Mouse (Mus musculus): ENCODE measurements around the gene Ogdh.
A peak's percentile ranks its signal among the peaks of the same experiment; 100 is the strongest.

The Ogdh gene

GRCm38 (mm10) chr11:6296077-6296476 is 4.6 kb downstream of the Ogdh start:
- no peak for DNase-seq

GRCm38 (mm10) chr11:6299435-6299834 is 8.0 kb downstream of the Ogdh start:
- DNase-seq, result no peak

GRCm38 (mm10) chr11:6302793-6303192 is 11.4 kb downstream of the Ogdh start:
- DNase-seq, result no peak

- DNase-seq, result no peak
Observed at GRCm38 (mm10) chr11:6305943-6306430, 14.6 kb downstream of the Ogdh start.

DNA sequence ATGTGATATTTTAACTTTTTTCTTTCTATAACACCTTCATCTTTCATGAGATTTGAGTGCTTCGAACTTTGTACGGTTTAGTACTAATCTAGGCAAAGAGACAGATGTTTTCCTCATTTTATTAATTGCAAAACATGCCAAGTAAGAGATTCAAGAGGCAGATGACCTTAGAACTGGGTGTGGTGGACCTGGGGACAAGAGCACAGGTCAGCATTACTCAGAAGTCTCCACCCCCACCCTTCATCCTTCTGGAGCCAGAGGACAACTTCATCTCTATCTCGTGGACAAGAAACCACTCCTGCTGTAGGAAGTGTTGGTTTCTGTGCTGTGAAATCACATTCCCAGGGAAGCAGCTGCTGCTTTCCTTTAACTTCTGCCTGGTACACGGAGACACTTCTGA is 16.7 kb downstream of the Ogdh start:
- no peak for DNase-seq

GRCm38 (mm10) chr11:6313874-6314406 is 22.5 kb downstream of the Ogdh start:
- DNase-seq, result no peak

DNA sequence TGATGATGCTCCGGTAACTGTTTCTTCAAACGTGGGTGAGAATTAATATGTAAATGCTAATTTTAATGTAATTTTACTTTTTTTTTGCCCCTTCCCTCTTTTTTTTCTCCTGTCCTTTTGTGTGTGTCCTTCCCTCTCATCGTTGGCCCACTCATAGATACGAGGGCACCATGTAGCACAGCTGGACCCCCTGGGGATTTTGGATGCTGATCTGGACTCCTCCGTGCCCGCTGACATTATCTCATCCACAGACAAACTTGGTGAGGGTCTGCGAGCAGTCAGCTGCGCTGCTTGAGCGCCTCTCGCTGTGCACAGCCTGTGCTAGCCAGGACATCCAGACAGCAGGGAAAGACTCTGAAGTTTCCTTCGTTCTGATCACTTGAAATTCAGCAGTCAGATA is 25.4 kb downstream of the Ogdh start:
- DNase-seq, result no peak

DNA sequence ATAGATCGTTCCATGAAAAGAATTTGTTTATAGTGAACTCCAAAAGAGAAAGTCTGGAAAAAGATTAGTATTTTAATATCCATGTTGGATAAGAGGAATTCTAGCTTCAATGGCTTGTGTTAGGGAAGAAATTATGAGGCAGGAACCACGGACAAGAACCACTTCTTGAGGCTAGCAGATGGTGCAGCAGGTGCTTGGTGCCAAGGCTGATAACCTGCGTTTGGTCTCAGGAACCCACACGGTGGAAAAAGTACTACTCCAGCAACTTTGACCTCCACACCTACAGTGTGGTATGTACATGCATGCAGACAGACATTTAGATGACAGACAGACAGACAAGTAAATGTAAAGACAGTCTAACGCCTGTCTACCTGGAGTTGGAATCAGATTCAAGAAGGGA is 27.1 kb downstream of the Ogdh start:
- no peak for DNase-seq

DNA sequence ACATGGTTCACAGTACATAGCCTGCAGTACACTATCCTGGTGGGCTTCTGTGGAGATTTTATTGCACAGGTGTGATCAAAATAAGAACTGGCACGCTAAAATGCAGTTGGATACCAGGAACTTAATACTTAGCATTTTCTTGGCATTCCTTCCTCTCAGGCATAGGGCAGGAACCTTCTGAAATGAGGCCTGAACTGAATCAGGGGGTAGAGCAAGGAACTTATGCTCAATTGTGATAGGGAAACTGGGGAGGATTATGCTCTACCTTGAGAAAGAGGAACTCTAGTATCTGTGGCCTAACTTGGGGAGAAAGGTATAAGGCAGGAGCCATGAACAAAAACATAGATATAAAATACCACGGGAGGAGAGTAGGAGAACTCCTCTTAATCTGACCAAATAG is 27.9 kb downstream of the Ogdh start:
- no peak for DNase-seq

DNA sequence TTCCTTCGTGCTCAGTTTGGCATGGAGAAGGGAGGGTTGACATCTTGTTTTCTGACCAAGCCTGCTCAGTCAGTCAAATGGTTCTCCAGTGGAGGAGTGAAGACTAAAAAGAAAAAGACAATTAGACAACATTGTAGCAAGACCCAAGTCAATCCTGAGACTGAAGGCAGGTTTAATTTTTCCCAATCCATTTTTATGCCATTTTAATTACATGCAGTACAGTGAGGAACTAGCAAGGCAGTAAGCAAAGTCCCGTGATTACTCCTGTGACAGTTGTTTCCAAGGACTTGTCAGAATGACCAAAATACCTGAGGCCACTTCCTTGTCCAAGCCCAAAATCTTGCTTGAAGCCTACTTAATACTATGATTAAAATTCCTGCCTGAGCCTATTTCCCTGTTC is 30.7 kb downstream of the Ogdh start:
- no peak for DNase-seq

GRCm38 (mm10) chr11:6323348-6323747 is 31.9 kb downstream of the Ogdh start:
- no peak for DNase-seq

DNA sequence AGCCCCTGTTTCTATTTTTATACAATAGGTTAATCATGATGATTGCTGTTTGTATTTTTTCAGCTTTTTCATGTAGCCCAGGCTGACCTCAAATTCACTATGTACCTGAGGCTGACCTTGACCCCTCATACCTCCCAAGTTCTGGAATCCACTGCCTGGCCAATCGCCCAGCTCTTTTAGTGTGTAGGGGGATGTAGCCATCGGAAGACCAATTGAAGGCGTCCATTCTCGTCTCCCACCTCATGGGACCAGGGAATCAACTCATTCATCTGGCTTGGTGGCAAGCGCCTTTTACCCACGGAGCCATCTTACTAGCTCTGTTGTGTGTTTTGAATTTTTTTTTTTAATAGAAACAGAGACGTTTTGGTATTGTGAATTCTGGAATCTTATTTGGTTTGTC is 39.8 kb downstream of the Ogdh start:
- DNase-seq, result no peak

DNA sequence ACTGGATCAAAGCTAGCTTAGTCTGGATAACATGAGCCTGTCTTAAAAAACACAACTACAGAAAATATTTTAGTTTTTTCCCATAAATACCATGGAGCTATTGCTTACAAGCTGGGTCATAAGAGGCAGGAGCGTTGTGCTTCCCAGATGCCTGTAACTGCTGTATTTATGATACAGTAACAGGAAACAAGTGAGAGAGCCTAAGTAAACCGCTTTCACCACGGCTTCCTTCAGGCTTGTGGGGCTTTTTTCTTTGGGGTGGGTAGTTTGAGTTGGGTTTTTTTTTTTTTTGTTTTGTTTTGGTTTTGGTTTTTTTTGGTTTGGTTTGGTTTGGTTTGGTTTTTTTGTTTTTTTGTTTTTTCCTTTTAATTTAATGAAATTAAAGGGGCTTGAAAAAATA is 41.2 kb downstream of the Ogdh start:
- no peak for DNase-seq

DNA sequence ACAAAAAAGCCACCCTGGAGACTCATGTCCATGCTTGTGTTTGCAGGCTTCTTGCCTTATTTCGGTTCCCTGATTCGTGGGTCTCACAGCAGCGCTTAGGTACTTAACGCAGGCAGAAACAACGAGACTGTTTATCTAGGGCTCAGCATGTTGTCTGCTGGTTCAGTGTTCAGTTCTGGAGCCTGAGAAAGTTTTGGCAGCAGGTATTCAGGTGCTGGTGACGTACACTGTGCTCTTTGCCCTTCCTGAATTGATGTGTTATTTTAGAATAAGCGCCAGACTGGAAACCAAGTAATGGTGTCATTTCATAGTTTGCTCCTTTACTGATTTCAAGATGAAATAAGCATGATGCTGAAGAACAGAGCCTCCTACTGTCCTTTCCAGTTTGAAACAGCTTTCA is 42.0 kb downstream of the Ogdh start:
- no peak for DNase-seq

DNA sequence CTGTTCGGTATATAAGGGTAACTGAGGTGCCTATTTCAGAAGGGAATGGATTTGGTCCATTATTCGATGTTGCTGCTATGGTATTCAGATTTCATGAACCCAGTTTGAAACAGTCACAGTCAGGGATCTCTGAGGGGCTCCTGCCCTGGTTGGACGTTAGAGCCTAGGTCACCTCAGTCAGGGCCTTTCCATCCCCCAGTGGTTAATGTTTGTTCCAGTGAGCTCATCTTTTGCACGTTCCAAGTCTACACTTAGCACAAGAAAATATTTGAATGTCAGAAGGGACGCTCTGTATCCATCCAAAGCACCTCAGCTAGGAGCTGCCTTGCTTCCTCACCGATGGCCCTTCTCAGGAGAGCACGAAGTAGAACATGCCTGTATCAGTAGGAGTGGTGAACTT is 43.9 kb downstream of the Ogdh start:
- no peak for DNase-seq

DNA sequence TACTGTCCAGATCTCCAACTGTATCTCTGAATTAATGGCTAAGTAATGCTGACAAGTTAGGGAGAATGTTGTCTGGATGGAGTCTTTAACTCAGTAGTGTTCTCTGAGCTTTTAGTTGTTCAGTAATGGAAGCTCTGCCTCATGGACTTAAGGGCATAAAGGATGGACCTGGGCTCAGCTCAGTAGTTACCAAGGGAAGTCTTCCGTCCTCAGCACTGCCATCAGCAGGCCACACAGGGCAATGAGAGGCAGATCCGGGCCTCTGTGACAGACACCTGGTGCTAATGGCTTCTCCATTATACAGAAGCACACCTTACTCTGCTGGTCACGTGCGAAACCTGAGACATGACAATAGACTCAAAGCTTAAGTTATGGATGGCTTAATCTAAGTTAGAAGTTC is 45.3 kb downstream of the Ogdh start:
- no peak for DNase-seq

- DNase-seq, result no peak
Observed at GRCm38 (mm10) chr11:6345956-6346355, 54.5 kb downstream of the Ogdh start.

GRCm38 (mm10) chr11:6346966-6347365 is 55.5 kb downstream of the Ogdh start:
- DNase-seq, result no peak

DNA sequence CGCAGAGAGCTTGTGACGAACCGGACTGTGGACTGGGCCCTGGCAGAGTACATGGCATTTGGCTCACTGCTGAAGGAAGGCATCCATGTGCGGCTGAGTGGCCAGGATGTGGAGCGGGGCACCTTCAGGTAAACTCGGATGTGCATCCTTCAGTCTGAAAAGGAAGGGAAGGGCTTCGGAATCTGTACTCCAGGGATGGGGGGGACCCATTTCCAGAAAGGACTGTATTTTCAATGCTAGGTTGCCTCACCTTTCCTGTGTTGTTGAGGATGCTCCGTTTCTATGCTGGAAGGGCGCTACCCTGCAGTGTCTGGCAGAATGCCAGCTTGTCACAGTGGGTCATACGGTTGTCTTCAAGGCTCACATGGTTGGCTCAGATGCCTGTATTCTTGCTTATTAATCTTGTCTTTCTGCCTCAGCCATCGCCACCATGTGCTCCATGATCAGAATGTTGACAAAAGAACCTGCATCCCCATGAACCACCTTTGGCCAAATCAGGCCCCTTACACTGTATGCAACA is 57.3 kb downstream of the Ogdh start:
- no peak for DNase-seq

- no peak for DNase-seq
Observed at GRCm38 (mm10) chr11:6349586-6349985, 58.2 kb downstream of the Ogdh start.

DNA sequence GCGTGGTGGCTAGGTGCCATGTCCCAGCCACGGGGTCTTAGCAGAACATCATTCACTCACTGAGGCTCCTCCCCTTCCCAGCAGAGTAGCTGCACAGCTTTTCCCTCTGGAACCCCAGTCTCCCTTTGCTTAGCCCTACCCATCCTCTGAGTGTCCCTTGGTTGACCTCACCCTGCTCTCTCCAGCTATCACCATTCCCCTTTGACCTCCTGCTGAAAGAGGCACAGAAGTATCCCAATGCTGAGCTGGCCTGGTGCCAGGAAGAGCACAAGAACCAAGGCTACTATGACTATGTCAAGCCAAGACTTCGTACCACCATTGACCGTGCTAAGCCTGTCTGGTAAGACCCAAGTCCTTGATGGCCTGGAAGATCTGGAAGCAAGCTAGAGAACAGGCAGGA is 63.7 kb downstream of the Ogdh start:
- DNase-seq, result no peak

DNA sequence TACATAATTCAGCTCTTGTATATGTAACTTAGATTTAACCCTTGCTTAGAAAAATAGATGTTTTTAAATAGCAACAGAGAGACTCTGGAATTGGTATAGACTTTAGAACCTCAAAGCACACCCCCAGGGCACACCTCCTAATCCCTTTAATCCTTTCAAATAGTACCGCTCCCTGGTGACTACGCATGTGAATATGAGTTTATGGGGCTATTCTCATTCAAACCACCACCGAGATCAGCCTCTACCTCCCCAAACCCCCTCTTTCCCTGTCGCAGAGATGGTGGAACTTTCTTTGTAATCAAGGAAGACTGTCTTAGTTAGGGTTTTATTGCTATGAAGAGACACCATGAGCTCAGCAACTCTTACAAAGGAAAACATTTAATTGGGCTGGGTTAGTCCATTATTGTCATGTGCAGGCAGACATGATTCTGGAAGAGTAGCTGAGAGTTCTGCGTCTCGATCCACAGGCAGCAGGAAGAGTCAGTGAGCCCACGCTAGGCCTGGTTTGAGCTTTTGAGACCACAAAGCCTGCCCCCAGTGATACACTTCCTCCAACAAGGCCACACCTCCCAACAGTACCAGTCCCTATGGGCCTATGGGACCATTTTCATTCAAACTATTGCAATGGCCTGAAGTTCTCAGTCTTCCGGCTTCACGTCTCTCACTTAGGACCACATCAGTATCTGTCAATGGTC is 73.3 kb downstream of the Ogdh start:
- no peak for DNase-seq

GRCm38 (mm10) chr11:6365885-6366284 is 74.5 kb downstream of the Ogdh start:
- peak; percentile 31 for DNase-seq

- DNase-seq, result no peak
Observed at GRCm38 (mm10) chr11:6366434-6366833, 75.0 kb downstream of the Ogdh start.

DNA sequence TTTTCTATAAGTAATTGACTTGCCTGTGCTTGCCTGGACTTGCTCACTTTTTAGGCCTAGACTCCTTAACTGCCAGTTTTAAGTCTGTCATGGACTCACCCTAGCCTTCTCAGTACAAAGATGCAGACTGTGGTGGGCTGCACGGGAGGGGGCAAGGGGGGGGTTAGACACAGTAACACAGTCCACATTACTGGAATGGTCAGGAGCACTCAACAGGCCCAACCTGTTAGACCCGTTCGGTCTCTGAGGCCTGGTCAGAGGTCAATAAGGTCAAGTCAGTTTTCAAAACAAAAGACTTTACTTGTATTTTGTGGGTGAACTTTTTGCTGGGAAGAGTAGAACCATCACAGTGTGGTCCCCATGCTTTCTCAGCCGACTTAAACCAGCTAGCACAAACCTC is 75.7 kb downstream of the Ogdh start:
- DNase-seq, result no peak
